Mouse (Mus musculus): Measurements from ENCODE around the gene Srpx. TPM values are rescaled to one million over a fixed set of nuclear protein-coding genes. Genes with fewer than 3 reads are reported as not detected.

Gene Srpx
- polyA plus RNA-seq (2015; fragmentation: Nextera tagmentation; extraction: Ambion mirVana), result 19.9 and 20.8 TPM in 2 replicates

DNA sequence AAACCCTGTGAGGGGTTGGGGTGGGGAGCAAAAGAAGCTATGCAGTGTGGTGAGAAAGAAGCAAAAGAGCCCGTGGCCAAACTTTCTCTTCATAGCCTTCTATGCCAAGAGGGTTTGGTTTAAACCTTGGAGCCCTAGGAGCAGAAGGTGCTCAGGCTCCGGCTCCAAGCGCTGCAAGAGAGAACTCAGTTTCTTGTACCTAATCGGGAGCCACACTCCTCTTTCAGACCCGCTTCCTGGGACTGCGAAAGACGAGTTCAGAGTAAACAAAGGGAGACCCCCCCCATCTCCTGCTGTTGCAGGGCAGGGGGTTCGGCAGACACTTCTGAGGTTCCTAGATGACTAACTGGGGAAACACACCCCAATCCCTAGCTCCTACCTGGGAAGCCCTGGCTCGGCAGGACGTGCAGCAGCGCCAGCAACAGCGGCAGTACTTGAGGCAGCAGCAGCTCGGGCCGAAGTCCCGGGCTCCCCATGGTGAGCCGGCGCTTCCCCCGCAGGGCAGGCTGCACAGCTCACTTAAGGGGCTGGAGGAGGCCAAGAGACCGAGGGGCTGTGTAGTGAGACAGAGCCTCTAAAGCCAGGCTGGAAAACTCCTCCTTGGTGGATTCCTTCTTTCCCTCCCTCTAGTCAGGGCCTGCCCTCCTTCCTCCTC lies at the start of gene Srpx:
Srpx (minus strand) TSS at position 645 of the 655 bp plus-strand sequence.
- no peaks in the 10 kb centered on the region for H3K4me1 ChIP-seq (replicated peaks)
- no peaks in the 10 kb centered on the region for H3K27me3 ChIP-seq (replicated peaks)
- no peaks in the 10 kb centered on the region for H3K9me3 ChIP-seq
- peak within 1 kb of the TSS; percentile 34 for H3K4me3 ChIP-seq (replicated peaks)
- peak within 1 kb of the TSS; percentile 26; the same call in 1 of the 2 replicates for H3K9ac ChIP-seq
- H3K27ac ChIP-seq, result 0 out of 2 replicates have a peak within 1 kb of the TSS, but pooled peaks have one; percentile 27
- peak within 1 kb of the TSS; percentile 57 for H3K4me2 ChIP-seq (replicated peaks)
- 20% methylated on average over 19 of the region's 19 CpGs for WGBS
- no peaks in the 10 kb centered on the region for H3K36me3 ChIP-seq
- 0 out of 2 replicates have a peak, but pooled peaks have one; percentile 15 for ATAC-seq

DNA sequence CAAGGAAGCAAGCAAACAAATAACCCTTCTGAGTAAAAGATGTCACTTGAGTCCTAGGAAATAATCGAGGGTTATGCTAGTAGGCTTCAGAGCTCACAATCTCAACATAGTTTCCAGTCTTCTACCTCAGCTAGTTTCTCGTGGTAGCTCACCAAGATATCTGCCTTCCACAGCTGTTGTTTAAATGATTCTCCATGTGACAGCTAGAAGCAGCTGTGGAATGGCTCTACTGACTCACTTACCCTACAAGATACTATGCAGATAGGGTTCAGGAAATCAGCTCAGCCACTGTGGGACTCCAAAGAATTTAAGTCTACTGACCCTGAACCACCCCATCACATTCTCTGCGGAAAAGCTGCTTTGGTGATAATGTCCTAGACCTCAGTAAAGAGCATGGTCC lies 34.9 kb upstream of the Srpx start:
- Histone ChIP-seq H3K4me3 (replicated peaks) (no peak overlapping the region), H3K4me2 (replicated peaks) (no peak overlapping the region), H3K36me3 (no peaks in the 10 kb centered on the region), H3K4me1 (replicated peaks) (no peaks in the 10 kb centered on the region), H3K9me3 (no peaks in the 10 kb centered on the region), H3K27me3 (replicated peaks) (no peaks in the 10 kb centered on the region), H3K9ac (no peak overlapping the region), H3K27ac (no peak overlapping the region)
- 66% methylated on average over 3 of the region's 3 CpGs for WGBS
- ATAC-seq, result no peak

DNA sequence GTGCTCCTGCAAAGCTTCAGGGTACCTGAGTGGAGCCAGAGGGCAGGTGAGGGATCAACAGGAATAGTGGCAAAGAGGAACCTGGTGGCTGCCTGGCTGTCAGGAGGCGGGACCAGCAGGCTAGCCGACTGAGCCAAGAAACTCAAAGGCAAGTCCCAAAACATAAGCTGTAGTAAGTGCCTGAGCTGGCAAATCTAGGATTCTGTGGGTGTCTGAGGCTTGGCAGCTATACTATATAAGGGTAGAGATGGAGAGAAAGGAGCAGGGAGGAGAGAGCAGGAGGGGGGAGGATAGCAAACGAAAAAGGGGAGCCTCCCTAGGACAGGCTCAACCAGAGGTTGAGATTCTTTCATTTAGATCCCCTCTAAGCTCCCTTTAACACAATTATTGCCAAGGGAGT lies 1.7 kb downstream of the Srpx start:
- Histone ChIP-seq H3K9ac (no peak overlapping the region), H3K27me3 (replicated peaks) (no peaks in the 10 kb centered on the region), H3K4me2 (replicated peaks) (no peak overlapping the region), H3K36me3 (no peaks in the 10 kb centered on the region), H3K4me3 (replicated peaks) (no peak overlapping the region), H3K9me3 (no peaks in the 10 kb centered on the region), H3K4me1 (replicated peaks) (no peaks in the 10 kb centered on the region), H3K27ac (no peak overlapping the region)
- 44% methylated on average over 3 of the region's 3 CpGs for WGBS
- ATAC-seq, result no peak

DNA sequence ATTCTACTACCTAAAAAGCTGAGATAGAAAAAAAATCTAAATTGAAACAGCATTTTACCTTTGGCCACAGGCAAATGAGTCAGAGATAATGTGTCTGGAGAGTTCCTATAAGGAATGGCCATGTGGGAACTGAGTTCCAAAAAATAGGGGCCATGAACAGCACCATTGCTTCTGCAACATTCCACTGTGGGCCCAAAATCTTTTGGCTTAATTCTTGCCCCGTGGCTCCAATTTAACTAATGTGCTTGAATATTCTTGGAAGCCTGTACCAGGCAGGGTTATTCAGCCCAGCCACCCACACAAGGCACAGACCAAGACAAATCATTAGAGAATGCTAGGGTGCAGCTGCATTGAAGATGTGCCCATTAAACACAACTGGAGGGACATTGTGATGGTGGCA lies 6.8 kb downstream of the Srpx start:
- Histone ChIP-seq H3K4me1 (replicated peaks) (no peaks in the 10 kb centered on the region), H3K9me3 (no peaks in the 10 kb centered on the region), H3K4me3 (replicated peaks) (no peak overlapping the region), H3K9ac (no peak overlapping the region), H3K4me2 (replicated peaks) (no peak overlapping the region), H3K36me3 (no peaks in the 10 kb centered on the region), H3K27me3 (replicated peaks) (no peaks in the 10 kb centered on the region), H3K27ac (no peak overlapping the region)
- WGBS, result 61% methylated on average over 1 of the region's 1 CpGs
- ATAC-seq, result no peak

DNA sequence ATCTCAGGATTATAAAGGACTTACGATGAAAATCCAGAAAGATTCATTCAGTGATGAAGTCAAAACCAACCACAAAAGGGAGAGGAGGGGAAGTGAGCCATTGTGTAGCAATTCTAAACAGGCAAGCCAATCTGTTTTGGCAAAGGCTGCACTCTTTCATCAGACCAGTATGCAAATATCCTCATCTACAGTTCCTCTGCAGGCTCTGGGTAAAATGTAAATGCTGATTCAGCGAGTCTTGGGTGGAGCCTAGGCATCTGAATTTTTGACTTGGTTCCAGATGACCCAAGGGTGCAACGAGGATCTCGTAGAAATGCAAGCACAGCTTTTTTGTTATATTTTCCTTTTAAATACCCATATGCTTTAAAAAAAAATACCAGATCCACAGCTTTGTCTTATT lies 9.0 kb downstream of the Srpx start:
- ATAC-seq, result no peak
- Histone ChIP-seq H3K4me1 (replicated peaks) (no peaks in the 10 kb centered on the region), H3K9me3 (no peaks in the 10 kb centered on the region), H3K27ac (no peak overlapping the region), H3K4me2 (replicated peaks) (no peak overlapping the region), H3K9ac (no peak overlapping the region), H3K4me3 (replicated peaks) (no peak overlapping the region), H3K27me3 (replicated peaks) (no peaks in the 10 kb centered on the region), H3K36me3 (no peaks in the 10 kb centered on the region)
- WGBS, result 58% methylated on average over 4 of the region's 4 CpGs

DNA sequence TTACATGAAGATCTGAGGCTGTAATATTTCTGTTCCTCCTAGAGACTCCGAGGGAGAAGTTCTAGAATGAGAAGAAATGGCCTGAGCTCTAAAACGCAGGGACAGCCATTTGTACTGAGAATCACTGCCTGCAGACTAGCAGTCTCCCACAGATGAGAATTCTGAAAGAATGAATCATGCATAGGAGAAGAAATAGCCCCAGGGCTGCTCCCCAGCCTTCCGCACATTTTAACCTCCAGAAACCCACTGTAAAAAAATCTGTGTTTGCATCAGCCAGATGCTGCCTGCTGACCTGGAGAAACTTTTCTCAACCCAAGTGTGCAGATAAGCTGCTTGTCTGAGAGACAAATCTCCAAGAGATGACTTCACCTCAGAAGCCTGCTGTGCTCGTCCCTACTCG lies 12.0 kb downstream of the Srpx start:
- Histone ChIP-seq H3K36me3 (no peaks in the 10 kb centered on the region), H3K27ac (no peak overlapping the region), H3K27me3 (replicated peaks) (no peaks in the 10 kb centered on the region), H3K4me2 (replicated peaks) (no peak overlapping the region), H3K4me3 (replicated peaks) (no peak overlapping the region), H3K4me1 (replicated peaks) (no peaks in the 10 kb centered on the region), H3K9ac (no peak overlapping the region), H3K9me3 (no peaks in the 10 kb centered on the region)
- no peak for ATAC-seq
- 54% methylated on average over 5 of the region's 5 CpGs for WGBS

DNA sequence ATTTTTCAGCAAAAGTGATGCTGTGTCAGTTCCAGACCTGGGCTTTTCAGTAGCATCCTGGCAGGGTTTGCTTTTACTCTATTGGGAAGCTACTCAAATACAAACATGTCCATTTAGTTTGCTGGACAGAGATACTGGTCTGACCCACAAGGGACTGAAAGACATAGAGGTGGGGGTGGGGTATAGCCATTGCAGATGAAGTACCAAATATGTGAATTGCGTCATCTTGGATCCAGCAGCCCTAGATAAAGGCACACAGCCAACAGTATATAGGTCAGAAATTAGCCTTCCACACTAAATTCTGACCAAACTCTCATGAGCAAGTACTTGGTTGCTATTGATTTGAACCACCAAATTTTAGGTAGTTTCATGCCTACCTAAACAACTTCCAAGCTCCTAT lies 14.8 kb downstream of the Srpx start:
- H3K4me3 ChIP-seq (replicated peaks), result no peak overlapping the region
- no peaks in the 10 kb centered on the region for H3K9me3 ChIP-seq
- WGBS, result 83% methylated on average over 1 of the region's 1 CpGs
- H3K27me3 ChIP-seq (replicated peaks), result no peaks in the 10 kb centered on the region
- ATAC-seq, result no peak
- H3K27ac ChIP-seq, result no peak overlapping the region
- no peak overlapping the region for H3K4me2 ChIP-seq (replicated peaks)
- H3K36me3 ChIP-seq, result no peaks in the 10 kb centered on the region
- no peak overlapping the region for H3K9ac ChIP-seq
- H3K4me1 ChIP-seq (replicated peaks), result no peaks in the 10 kb centered on the region

DNA sequence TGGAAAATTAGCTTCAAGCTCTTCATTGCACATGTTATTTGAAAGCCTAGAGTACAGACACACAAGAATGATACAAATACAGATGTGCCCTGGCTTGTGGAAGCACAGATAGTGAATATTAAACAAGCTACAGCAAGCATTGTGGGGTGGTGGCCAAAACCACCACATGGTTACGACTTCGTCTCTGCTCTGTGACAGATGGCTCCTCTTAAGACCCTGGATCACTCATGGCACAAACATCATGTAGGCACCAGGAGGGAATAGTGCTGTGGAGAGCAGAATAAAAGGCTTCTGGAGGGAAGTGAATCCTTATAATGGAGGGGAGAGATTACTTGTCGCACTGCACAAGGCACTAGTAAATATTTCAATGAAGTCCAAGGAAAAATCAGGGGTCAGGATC lies 21.7 kb downstream of the Srpx start:
- Histone ChIP-seq H3K4me3 (replicated peaks) (no peak overlapping the region), H3K36me3 (no peaks in the 10 kb centered on the region), H3K27me3 (replicated peaks) (no peaks in the 10 kb centered on the region), H3K4me1 (replicated peaks) (no peaks in the 10 kb centered on the region), H3K9me3 (no peaks in the 10 kb centered on the region), H3K4me2 (replicated peaks) (no peak overlapping the region), H3K9ac (no peak overlapping the region), H3K27ac (no peak overlapping the region)
- ATAC-seq, result no peak
- 78% methylated on average over 3 of the region's 3 CpGs for WGBS

DNA sequence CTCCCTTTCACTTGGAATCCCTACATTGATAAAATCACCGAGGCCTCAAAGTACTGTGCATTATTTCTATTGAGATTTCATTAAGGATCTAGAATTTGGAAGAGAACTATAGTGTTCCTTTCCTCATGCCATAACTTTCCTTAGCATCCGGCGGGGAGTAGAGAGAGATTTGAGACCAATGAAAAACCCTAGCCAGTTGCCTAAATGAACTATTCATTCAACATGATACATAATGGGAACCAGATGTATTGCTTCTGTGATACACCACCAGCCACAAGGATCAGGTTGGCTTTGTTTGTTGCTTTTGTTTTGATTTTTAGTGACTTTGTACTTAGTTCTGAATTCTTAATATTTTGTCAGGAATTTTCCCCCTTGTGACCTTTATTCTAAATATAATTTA lies 37.1 kb downstream of the Srpx start:
- H3K27me3 ChIP-seq (replicated peaks), result no peaks in the 10 kb centered on the region
- H3K27ac ChIP-seq, result no peak overlapping the region
- 87% methylated on average over 3 of the region's 3 CpGs for WGBS
- H3K4me2 ChIP-seq (replicated peaks), result no peak overlapping the region
- no peaks in the 10 kb centered on the region for H3K9me3 ChIP-seq
- H3K4me3 ChIP-seq (replicated peaks), result no peak overlapping the region
- H3K4me1 ChIP-seq (replicated peaks), result no peaks in the 10 kb centered on the region
- ATAC-seq, result no peak
- H3K9ac ChIP-seq, result no peak overlapping the region
- no peaks in the 10 kb centered on the region for H3K36me3 ChIP-seq

DNA sequence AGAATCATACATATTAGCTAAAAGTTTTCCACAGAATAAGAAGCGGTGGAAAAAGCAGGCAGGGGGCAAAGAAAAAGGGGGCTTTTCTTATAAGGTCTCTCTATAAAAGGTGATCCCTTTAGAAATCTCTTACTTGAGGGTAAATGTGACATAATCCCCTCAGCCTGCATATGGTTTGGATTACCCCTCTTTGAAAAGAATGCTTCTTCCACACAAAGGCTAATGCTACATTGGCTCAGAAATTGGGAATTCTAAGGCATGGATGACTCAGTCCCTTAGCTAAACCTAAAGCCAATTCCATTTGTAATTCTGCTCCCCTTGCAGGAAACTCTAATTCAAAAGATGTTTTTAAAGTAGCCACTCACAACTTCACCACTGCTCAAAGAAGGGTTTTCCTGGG lies 37.5 kb downstream of the Srpx start:
- Histone ChIP-seq H3K27me3 (replicated peaks) (no peaks in the 10 kb centered on the region), H3K4me2 (replicated peaks) (no peak overlapping the region), H3K36me3 (no peaks in the 10 kb centered on the region), H3K4me3 (replicated peaks) (no peak overlapping the region), H3K9me3 (no peaks in the 10 kb centered on the region), H3K9ac (no peak overlapping the region), H3K4me1 (replicated peaks) (no peaks in the 10 kb centered on the region), H3K27ac (no peak overlapping the region)
- 72% methylated on average over 1 of the region's 1 CpGs for WGBS
- ATAC-seq, result no peak

DNA sequence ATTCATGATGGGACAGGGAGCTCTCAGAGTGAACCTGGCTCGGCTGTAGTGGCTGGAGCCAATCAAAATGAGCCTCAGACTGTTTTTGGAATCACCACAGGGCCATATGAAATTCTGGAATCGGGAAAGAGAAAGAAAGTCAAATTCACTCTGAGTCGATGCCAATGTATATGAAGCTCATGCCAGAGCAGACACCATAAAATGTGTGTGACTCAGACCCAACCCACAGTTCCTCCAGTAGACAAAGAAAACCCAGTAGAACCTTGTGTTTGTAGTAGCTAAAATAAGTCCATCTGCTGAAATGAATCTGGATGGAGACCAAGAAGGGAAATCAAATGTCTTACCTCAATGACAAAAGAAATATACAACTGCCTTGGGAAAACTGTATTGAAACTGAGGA lies 43.5 kb downstream of the Srpx start:
- WGBS, result 75% methylated on average over 3 of the region's 3 CpGs
- no peaks in the 10 kb centered on the region for H3K27me3 ChIP-seq (replicated peaks)
- H3K36me3 ChIP-seq, result no peaks in the 10 kb centered on the region
- H3K4me2 ChIP-seq (replicated peaks), result no peak overlapping the region
- H3K9me3 ChIP-seq, result no peaks in the 10 kb centered on the region
- no peak overlapping the region for H3K27ac ChIP-seq
- no peaks in the 10 kb centered on the region for H3K4me1 ChIP-seq (replicated peaks)
- no peak overlapping the region for H3K9ac ChIP-seq
- no peak overlapping the region for H3K4me3 ChIP-seq (replicated peaks)
- ATAC-seq, result no peak

DNA sequence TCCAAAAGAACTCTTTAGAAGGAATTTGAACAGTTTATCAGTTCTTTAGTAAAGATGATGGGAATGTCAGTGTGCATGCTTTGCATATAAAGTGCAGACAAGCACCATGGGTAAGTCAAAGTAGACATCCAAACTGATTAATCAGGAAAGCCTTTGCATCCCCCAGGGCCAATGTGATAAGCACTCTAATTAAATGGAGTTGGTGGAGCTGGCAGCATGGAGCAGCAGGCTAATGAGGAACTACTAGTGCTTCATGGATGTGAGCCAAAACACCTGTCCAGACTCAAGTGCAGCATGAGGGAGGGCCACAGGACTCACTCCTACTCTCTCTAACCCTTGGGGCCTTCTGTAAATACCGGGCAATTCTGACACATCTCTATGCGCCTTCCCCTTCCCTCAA lies 46.0 kb downstream of the Srpx start:
- ATAC-seq, result no peak
- Histone ChIP-seq H3K36me3 (no peaks in the 10 kb centered on the region), H3K4me3 (replicated peaks) (no peak overlapping the region), H3K9ac (no peak overlapping the region), H3K9me3 (no peaks in the 10 kb centered on the region), H3K27ac (no peak overlapping the region), H3K4me1 (replicated peaks) (no peaks in the 10 kb centered on the region), H3K4me2 (replicated peaks) (no peak overlapping the region), H3K27me3 (replicated peaks) (no peaks in the 10 kb centered on the region)
- 69% methylated on average over 2 of the region's 2 CpGs for WGBS

DNA sequence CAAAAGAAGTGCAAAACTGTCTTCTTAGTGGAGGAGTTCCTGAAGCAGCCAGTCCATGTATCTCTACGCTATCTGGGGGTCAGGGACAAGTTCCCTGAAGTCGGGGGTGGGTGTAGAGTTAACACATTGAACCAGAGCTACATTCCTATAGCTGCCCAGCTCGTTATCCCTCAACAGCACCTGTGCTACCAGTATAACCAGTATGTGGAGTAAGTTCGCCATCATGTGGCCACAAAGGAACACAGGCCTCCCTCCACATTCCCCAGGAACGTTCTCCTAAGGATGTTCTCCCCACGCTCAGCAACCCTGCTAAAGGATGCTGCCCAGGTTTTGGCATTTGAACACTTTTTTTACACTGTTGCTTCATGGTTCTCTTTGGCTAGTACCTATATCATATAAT lies 46.8 kb downstream of the Srpx start:
- Histone ChIP-seq H3K27me3 (replicated peaks) (no peaks in the 10 kb centered on the region), H3K36me3 (no peaks in the 10 kb centered on the region), H3K27ac (no peak overlapping the region), H3K9ac (no peak overlapping the region), H3K9me3 (no peaks in the 10 kb centered on the region), H3K4me3 (replicated peaks) (no peak overlapping the region), H3K4me2 (replicated peaks) (no peak overlapping the region), H3K4me1 (replicated peaks) (no peaks in the 10 kb centered on the region)
- 27% methylated on average over 6 of the region's 6 CpGs for WGBS
- no peak for ATAC-seq
